ENCODE assay signal across 13 mouse cellular contexts in genomic region chr11:68285754-68286141, GRCm38 (mm10).
DNase-seq lines count a peak whose midpoint lies in the region; ATAC-seq lines count a peak whose summit lies in the region.
"Had no signal": no experiment of that assay in that cellular context is flagged by ENCODE, and none has a peak within 500 bp of the region (broad histone marks: within the 10 kb centered on the region; RNA-seq: fewer than 3 reads in every experiment).

No protein-coding gene starts in this region.

- no peaks in the 10 kb centered on the region for H3K36me3 ChIP-seq in heart, embryonic 15.5 days
- H3K36me3 ChIP-seq in neural tube, embryonic 13.5 days, result no peaks in the 10 kb centered on the region
- H3K36me3 ChIP-seq in neural tube, embryonic 15.5 days, result no peaks in the 10 kb centered on the region
- H3K36me3 ChIP-seq in lung, embryonic 16.5 days (ENCODE audit: control insufficient read depth, insufficient read depth, low read length), result no peaks in the 10 kb centered on the region
- H3K36me3 ChIP-seq: embryonic facial prominence, embryonic 12.5 days had no signal

- H3K27me3 ChIP-seq in heart, embryonic 15.5 days, result no peaks in the 10 kb centered on the region
- peaks cover 9% of the 10 kb centered on the region; the same call in 1 of the 2 replicates for H3K27me3 ChIP-seq in neural tube, embryonic 13.5 days
- no peaks in the 10 kb centered on the region; the same call in 1 of the 2 replicates for H3K27me3 ChIP-seq in neural tube, embryonic 15.5 days (replicated peaks)
- H3K27me3 ChIP-seq in lung, embryonic 16.5 days (ENCODE audit: control insufficient read depth, insufficient read depth, low read depth, low read length), result no peaks in the 10 kb centered on the region
- H3K27me3 ChIP-seq: CH12.LX had no signal

- H3K4me3 ChIP-seq in heart, embryonic 15.5 days, result no peak overlapping the region
- H3K4me3 ChIP-seq in neural tube, embryonic 13.5 days, result no peak overlapping the region
- no peak overlapping the region for H3K4me3 ChIP-seq in neural tube, embryonic 15.5 days (replicated peaks)
- no peak overlapping the region for H3K4me3 ChIP-seq in lung, embryonic 16.5 days (ENCODE audit: low read length)
- H3K4me3 ChIP-seq: embryonic facial prominence, embryonic 12.5 days had no signal

- WGBS in heart, embryonic 15.5 days, result 17% methylated on average over 3 of the region's 3 CpGs
- 44% methylated on average over 3 of the region's 3 CpGs for WGBS in neural tube, embryonic 13.5 days
- 53% methylated on average over 3 of the region's 3 CpGs for WGBS in neural tube, embryonic 15.5 days
- WGBS in lung, embryonic 16.5 days, result 22% methylated on average over 3 of the region's 3 CpGs

- H3K9ac ChIP-seq in heart, embryonic 15.5 days, result no peak overlapping the region
- H3K9ac ChIP-seq in neural tube, embryonic 13.5 days, result peak overlapping the region; percentile 5; the same call in 1 of the 2 replicates
- no peak overlapping the region for H3K9ac ChIP-seq in neural tube, embryonic 15.5 days (replicated peaks)
- peak overlapping the region; percentile 27; the same call in 1 of the 2 replicates for H3K9ac ChIP-seq in lung, embryonic 16.5 days (ENCODE audit: low read length)
- H3K9ac ChIP-seq: embryonic facial prominence, embryonic 12.5 days had no signal

- DNase-seq in heart, postnatal 14 days, result no peak
- no peak for DNase-seq in cerebellum, adult 18-20 months
- no peak for DNase-seq in adrenal gland, adult 18-20 months (ENCODE audit: low spot score in 2 of 2)
- DNase-seq: cerebellum, adult 2 months; kidney, adult 11 months had no signal

- no peaks in the 10 kb centered on the region for H3K9me3 ChIP-seq in heart, embryonic 15.5 days (replicated peaks)
- H3K9me3 ChIP-seq in neural tube, embryonic 13.5 days, result no peaks in the 10 kb centered on the region
- H3K9me3 ChIP-seq in neural tube, embryonic 15.5 days (replicated peaks), result no peaks in the 10 kb centered on the region
- no peaks in the 10 kb centered on the region for H3K9me3 ChIP-seq in lung, embryonic 16.5 days (ENCODE audit: control insufficient read depth, low read length)
- H3K9me3 ChIP-seq: embryonic facial prominence, embryonic 12.5 days had no signal

- peak overlapping the region; percentile 36; the same call in 1 of the 2 replicates for H3K27ac ChIP-seq in heart, embryonic 15.5 days
- no peak overlapping the region for H3K27ac ChIP-seq in neural tube, embryonic 13.5 days (replicated peaks)
- no peak overlapping the region for H3K27ac ChIP-seq in neural tube, embryonic 15.5 days (replicated peaks)
- H3K27ac ChIP-seq in lung, embryonic 16.5 days (ENCODE audit: low read length), result peak overlapping the region; percentile 37; the same call in 1 of the 2 replicates
- H3K27ac ChIP-seq: embryonic facial prominence, embryonic 12.5 days had no signal

- intact Hi-C loops in heart, postnatal 14 days (cut with DNase I), result no loop called here

- no peak overlapping the region for H3K4me2 ChIP-seq in heart, embryonic 15.5 days
- no peak overlapping the region for H3K4me2 ChIP-seq in neural tube, embryonic 13.5 days
- H3K4me2 ChIP-seq in neural tube, embryonic 15.5 days, result no peak overlapping the region
- peak overlapping the region; percentile 20; the same call in 1 of the 2 replicates for H3K4me2 ChIP-seq in lung, embryonic 16.5 days (ENCODE audit: low read depth, low read length)
- H3K4me2 ChIP-seq: embryonic facial prominence, embryonic 12.5 days; liver, embryonic 11.5 days had no signal

- no peak for ATAC-seq in heart, embryonic 15.5 days (replicated peaks; ENCODE audit: insufficient number of reproducible peaks, insufficient read depth, low FRiP score, low read depth)
- ATAC-seq in neural tube, embryonic 13.5 days (ENCODE audit: low read depth), result no peak
- ATAC-seq in neural tube, embryonic 15.5 days (ENCODE audit: low FRiP score), result no peak
- ATAC-seq in lung, embryonic 16.5 days (ENCODE audit: low read depth), result peak; percentile 84
- ATAC-seq: forebrain, embryonic 16.5 days had no signal

- peaks cover 25% of the 10 kb centered on the region for H3K4me1 ChIP-seq in heart, embryonic 15.5 days (replicated peaks)
- peaks cover 40% of the 10 kb centered on the region for H3K4me1 ChIP-seq in neural tube, embryonic 13.5 days (replicated peaks)
- H3K4me1 ChIP-seq in neural tube, embryonic 15.5 days, result peaks cover 15% of the 10 kb centered on the region
- peaks cover 11% of the 10 kb centered on the region for H3K4me1 ChIP-seq in lung, embryonic 16.5 days (replicated peaks; ENCODE audit: control insufficient read depth, insufficient read depth, low read length)

Comparison
In these comparisons a context has a peak if more than half of its experiments do, and no peak if none do; other contexts are left out.
1. H3K9ac ChIP-seq: peak in neural tube, embryonic 13.5 days (single experiment) and lung, embryonic 16.5 days (single experiment); none in heart, embryonic 15.5 days (single experiment) and neural tube, embryonic 15.5 days (single experiment).
2. H3K27ac ChIP-seq: peak in heart, embryonic 15.5 days (single experiment) and lung, embryonic 16.5 days (single experiment); none in neural tube, embryonic 13.5 days (single experiment) and neural tube, embryonic 15.5 days (single experiment).